Mouse (Mus musculus) stomach, postnatal 0 days (tissue): ENCODE results near the gene Mgat5b. TPM values are rescaled to one million over a fixed set of nuclear protein-coding genes. Genes with fewer than 3 reads are reported as not detected.

Experiments used
- ATAC-seq: fragments of 200-750 bp; cut with Nextera tagmentation; 2 replicates; pipeline ENCODE4 v1.8.0; 2017; ENCODE audit not compliant: low FRiP score, low TSS enrichment
- DNase-seq: peaks from one replicate; pipeline ENCODE4 v3.0.0-alpha.2; 2016; ENCODE audit warnings: low spot score
- H3K27ac ChIP-seq: fragments of 300-500 bp; sonication (generic); replicated peaks from 2 replicates; pipeline ENCODE4 v1.5.1; 2014; ENCODE audit warnings: mild to moderate bottlenecking, control low read depth
- H3K27me3 ChIP-seq: fragments of 300-500 bp; sonication (generic); 2 replicates; pipeline ENCODE4 v1.6.1; 2014; ENCODE audit warnings: low read length; ENCODE audit not compliant: control insufficient read depth, insufficient read depth
- H3K36me3 ChIP-seq: fragments of 300-500 bp; sonication (generic); 2 replicates; pipeline ENCODE4 v1.6.1; 2014; ENCODE audit warnings: low read length, mixed read lengths; ENCODE audit not compliant: control insufficient read depth, insufficient read depth
- H3K4me1 ChIP-seq: fragments of 300-500 bp; sonication (generic); replicated peaks from 2 replicates; pipeline ENCODE4 v1.6.1; 2014; ENCODE audit warnings: antibody characterized with exemption; ENCODE audit not compliant: control insufficient read depth, insufficient read depth
- H3K4me2 ChIP-seq: fragments of 300-500 bp; sonication (generic); replicated peaks from 2 replicates; pipeline ENCODE4 v1.6.1; 2014; ENCODE audit warnings: low read depth, mild to moderate bottlenecking, control low read depth, moderate library complexity
- H3K4me3 ChIP-seq: fragments of 300-500 bp; sonication (generic); 2 replicates; pipeline ENCODE4 v1.5.1; 2014; ENCODE audit warnings: low read depth, low read length, control low read depth
- H3K9ac ChIP-seq: fragments of 300-500 bp; sonication (generic); 2 replicates; pipeline ENCODE4 v1.6.1; 2014; ENCODE audit warnings: mild to moderate bottlenecking, low read length, control low read depth, mixed read lengths
- H3K9me3 ChIP-seq: fragments of 300-500 bp; sonication (generic); 2 replicates; pipeline ENCODE4 v1.6.1; 2016; ENCODE audit warnings: low read length; ENCODE audit not compliant: control insufficient read depth
- CTCF ChIP-seq: IDR thresholded peaks from 2 replicates; pipeline ENCODE4 v1.5.1; 2016; ENCODE audit warnings: antibody characterized with exemption, low read depth, mild to moderate bottlenecking, moderate library complexity
- EP300 ChIP-seq: optimal IDR thresholded peaks from 2 replicates; pipeline ENCODE3; 2016; ENCODE audit warnings: antibody characterized with exemption
- WGBS: fragments of 180-500 bp; shearing (Covaris S2); extraction: QIAGEN DNeasy Blood & Tissue Kit; methylation state at CpG from one replicate; pipeline ENCODE4 v1.1.7; 2014; 5-methylcytosine and 5-hydroxymethylcytosine counted together
- polyA plus RNA-seq: library from polyadenylated mRNA; unstranded; fragments of >200 nt; fragmentation: Nextera tagmentation; extraction: Ambion mirVana; gene quantifications from 2 replicates; pipeline ENCODE4 v1.2.1, GENCODE M21; 2015

Mgat5b gene
- polyA plus RNA-seq, 1 experiment from 2014 or later, result 0.30 TPM

DNA sequence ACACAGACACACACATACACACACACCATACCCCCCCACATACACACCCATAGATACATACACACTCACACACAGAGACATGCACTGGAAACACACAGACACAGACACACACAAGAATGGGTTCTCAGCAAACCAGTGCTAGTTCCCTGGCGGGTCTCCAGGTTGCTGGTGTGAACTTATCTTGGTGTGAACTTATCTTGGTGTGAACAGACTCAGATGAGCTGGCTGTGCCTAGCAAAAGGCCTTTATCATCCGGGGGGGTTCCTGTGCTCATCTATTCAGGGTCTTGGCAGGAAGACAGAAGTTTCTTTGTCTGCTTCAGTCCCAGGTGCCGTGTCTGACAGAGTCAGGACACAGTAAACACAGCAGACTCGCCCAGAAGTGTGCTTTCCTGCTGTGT is 25.7 kb downstream of the Mgat5b start:
- Histone ChIP-seq H3K36me3 (no peaks in the 10 kb centered on the region), H3K27me3 (no peaks in the 10 kb centered on the region), H3K9ac (no peak overlapping the region), H3K9me3 (no peaks in the 10 kb centered on the region), H3K27ac (no peak overlapping the region), H3K4me2 (no peak overlapping the region), H3K4me1 (no peaks in the 10 kb centered on the region), H3K4me3 (no peak overlapping the region)
- WGBS, result 31% methylated on average over 4 of the region's 4 CpGs
- ATAC-seq, result no peak
- no peak for DNase-seq
- TF ChIP-seq EP300 (no peak), CTCF (no peak)

DNA sequence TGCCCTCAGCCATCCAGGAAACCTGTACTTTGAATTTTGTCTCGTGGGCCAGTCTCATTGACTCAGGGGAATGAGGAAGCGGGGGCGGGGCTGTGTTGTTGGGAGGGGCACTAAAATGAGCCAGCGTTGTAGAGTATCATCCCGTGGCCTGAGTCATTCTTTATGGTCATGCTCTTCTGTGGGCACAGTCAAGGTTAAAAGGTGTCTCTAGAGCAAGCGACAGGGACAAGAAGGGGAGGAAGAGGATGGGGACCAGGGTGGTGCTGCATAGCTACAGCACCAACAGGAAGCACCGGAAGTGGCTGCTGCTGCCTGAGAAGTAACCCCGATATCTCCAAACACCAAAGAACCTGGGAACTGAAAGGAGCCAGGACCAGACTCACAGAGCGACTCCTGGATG is 31.2 kb downstream of the Mgat5b start:
- no peak overlapping the region for H3K4me3 ChIP-seq
- no peaks in the 10 kb centered on the region for H3K9me3 ChIP-seq
- no peaks in the 10 kb centered on the region for H3K4me1 ChIP-seq
- H3K27ac ChIP-seq, result no peak overlapping the region
- TF ChIP-seq CTCF (no peak), EP300 (no peak)
- 58% methylated on average over 9 of the region's 9 CpGs for WGBS
- H3K9ac ChIP-seq, result no peak overlapping the region
- H3K36me3 ChIP-seq, result no peaks in the 10 kb centered on the region
- DNase-seq, result peak; percentile 27
- ATAC-seq, result no peak
- no peaks in the 10 kb centered on the region for H3K27me3 ChIP-seq
- no peak overlapping the region for H3K4me2 ChIP-seq

DNA sequence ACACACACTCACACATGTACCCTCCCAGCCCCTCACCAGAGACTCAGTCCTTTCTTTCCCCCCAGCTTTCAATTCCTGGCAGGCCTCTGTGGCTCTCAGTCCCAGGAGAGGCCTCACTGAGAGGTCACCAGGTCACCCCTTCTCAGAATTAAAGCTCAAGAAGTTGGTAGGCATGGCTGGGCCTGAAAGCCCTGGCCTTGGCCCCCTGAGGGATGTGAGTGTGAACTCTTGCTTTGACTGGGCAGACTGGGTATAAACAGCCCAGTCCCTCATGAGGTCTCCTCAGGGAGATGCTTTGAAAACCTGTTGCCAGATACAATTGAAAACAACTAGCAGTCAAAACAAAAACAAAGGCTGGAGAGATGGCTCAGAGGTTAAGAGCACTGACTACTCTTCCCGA is 32.8 kb downstream of the Mgat5b start:
- Histone ChIP-seq H3K4me1 (no peaks in the 10 kb centered on the region), H3K9me3 (no peaks in the 10 kb centered on the region), H3K9ac (no peak overlapping the region), H3K4me2 (no peak overlapping the region), H3K4me3 (no peak overlapping the region), H3K36me3 (no peaks in the 10 kb centered on the region), H3K27me3 (no peaks in the 10 kb centered on the region), H3K27ac (no peak overlapping the region)
- ATAC-seq (no peak), DNase-seq (no peak)
- no peak for TF ChIP-seq EP300
- TF ChIP-seq CTCF, result no peak
- 47% methylated on average over 1 of the region's 1 CpGs for WGBS

DNA sequence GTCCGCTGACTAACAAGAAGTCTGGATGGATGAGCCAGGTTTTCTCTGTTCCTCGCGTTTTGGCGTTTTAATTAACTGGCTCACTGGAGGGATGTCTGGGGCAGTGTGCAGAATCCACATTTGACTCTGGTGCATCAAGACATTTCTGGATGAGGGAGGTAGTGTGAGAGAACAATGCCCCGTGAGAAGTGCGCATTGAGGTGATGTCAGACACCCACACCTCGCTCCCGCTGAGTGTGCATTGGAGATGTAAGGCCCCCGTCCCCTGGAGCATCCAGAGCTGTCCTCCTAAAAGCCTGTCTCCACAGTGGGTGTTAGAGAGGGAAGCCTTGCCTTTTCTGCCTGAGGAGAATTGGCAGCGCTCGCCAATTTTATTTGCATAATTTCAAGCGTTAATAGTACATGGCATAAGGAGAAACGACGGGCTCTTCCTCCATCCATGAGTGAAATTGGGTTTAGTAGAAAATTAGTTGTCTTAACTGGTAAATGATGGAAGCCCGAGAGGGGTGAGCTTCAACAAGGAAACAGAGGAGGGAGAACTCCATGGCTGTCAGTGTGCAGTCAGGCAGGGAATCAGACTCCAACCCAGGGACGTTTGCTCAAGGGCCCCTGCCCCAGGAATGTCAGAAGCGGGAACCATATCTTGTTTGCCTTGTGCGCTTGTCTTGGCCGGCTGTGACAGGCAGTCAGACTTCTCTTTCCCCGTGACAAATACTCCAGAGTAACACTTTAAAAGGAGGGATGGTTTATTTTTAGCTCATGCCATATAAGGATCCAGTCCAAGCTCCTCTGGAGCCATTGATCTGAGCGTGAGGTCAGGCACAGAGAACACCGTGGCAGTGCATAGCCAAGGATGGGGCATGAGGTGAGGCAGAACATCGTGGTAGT is 35.8 kb downstream of the Mgat5b start:
- Histone ChIP-seq H3K4me3 (no peak overlapping the region), H3K4me1 (no peaks in the 10 kb centered on the region), H3K36me3 (no peaks in the 10 kb centered on the region), H3K9me3 (no peaks in the 10 kb centered on the region), H3K27me3 (no peaks in the 10 kb centered on the region), H3K4me2 (no peak overlapping the region), H3K27ac (peak overlapping the region; percentile 58), H3K9ac (no peak overlapping the region)
- DNase-seq (no peak), ATAC-seq (no peak)
- TF ChIP-seq EP300 (no peak), CTCF (no peak)
- WGBS, result 59% methylated on average over 23 of the region's 23 CpGs

DNA sequence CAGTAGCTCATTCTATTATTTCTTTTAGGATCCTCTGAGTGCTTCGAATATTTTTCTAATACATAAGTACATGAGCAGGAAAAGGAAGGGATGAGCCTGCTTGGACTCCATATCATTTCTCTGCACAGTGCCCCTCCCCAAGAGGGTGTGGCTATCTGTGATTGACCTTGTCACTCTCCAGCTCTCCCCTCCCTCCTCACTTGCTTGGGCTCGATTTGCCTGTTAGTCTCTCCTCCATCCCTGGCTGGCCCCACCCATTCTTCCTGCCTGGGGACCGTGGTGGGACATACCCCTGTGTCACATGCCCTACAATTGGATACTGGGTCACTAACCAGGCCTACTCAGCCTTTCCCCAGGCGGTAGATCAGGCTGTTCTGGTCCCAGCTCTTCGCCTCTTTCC is 39.9 kb downstream of the Mgat5b start:
- no peaks in the 10 kb centered on the region for H3K4me1 ChIP-seq
- DNase-seq (no peak), ATAC-seq (no peak)
- H3K27ac ChIP-seq, result no peak overlapping the region
- H3K9me3 ChIP-seq, result no peaks in the 10 kb centered on the region
- no peaks in the 10 kb centered on the region for H3K27me3 ChIP-seq
- TF ChIP-seq CTCF (no peak), EP300 (no peak)
- no peak overlapping the region for H3K4me3 ChIP-seq
- H3K36me3 ChIP-seq, result no peaks in the 10 kb centered on the region
- 49% methylated on average over 5 of the region's 5 CpGs for WGBS
- no peak overlapping the region for H3K9ac ChIP-seq
- H3K4me2 ChIP-seq, result no peak overlapping the region

DNA sequence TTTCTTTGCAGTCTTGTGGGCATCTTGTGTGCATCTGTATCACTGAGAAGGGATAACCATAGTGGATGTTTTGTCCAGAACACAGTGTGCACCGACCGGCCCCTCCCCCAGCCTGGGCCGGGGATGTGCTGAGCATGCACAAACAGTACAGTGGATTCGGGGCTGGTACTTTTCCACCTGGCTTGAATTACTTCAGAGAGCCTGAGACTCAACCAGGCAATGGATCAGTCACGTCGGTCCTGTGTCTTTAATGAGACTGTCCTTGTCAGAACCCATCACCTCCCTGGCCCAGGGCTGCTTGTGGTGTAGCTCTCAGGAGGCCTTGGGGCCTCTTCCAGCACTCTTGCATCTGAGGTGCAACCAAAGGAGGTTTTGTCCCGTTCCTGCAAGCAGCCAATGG is 46.4 kb downstream of the Mgat5b start:
- H3K27ac ChIP-seq, result no peak overlapping the region
- DNase-seq (no peak), ATAC-seq (no peak)
- H3K4me3 ChIP-seq, result no peak overlapping the region
- H3K4me1 ChIP-seq, result no peaks in the 10 kb centered on the region
- no peaks in the 10 kb centered on the region for H3K36me3 ChIP-seq
- no peak overlapping the region for H3K4me2 ChIP-seq
- TF ChIP-seq CTCF (no peak), EP300 (no peak)
- WGBS, result 63% methylated on average over 7 of the region's 7 CpGs
- H3K9ac ChIP-seq, result no peak overlapping the region
- no peaks in the 10 kb centered on the region for H3K27me3 ChIP-seq
- H3K9me3 ChIP-seq, result no peaks in the 10 kb centered on the region
